Mouse (Mus musculus) hindbrain, postnatal 0 days (tissue): ENCODE data around the gene Slc22a13. TPM values are rescaled to one million over a fixed set of nuclear protein-coding genes. Genes with fewer than 3 reads are reported as not detected.

Experiments
- ATAC-seq: fragments of 200-750 bp; cut with Nextera tagmentation; 2 replicates; pipeline ENCODE4 v1.8.0; 2017; ENCODE audit warnings: mild to moderate bottlenecking, moderate TSS enrichment, moderate library complexity
- DNase-seq: peaks from one replicate; pipeline ENCODE4 v3.0.0-alpha.2; 2015; ENCODE audit warnings: low spot score
- H3K27ac ChIP-seq: fragments of 300-500 bp; sonication (generic); 2 replicates; pipeline ENCODE4 v1.5.1; 2014; ENCODE audit warnings: mild to moderate bottlenecking
- H3K27me3 ChIP-seq: fragments of 300-500 bp; sonication (generic); 2 replicates; pipeline ENCODE4 v1.6.1; 2014; ENCODE audit warnings: low read length, mixed read lengths; ENCODE audit not compliant: insufficient read depth
- H3K36me3 ChIP-seq: fragments of 300-500 bp; sonication (generic); 2 replicates; pipeline ENCODE4 v1.6.1; 2014; ENCODE audit warnings: low read length, mixed read lengths; ENCODE audit not compliant: insufficient read depth
- H3K4me1 ChIP-seq: fragments of 300-500 bp; sonication (generic); 2 replicates; pipeline ENCODE4 v1.6.1; 2014; ENCODE audit warnings: antibody characterized with exemption, low read length, mixed read lengths; ENCODE audit not compliant: insufficient read depth
- H3K4me2 ChIP-seq: fragments of 300-500 bp; sonication (generic); 2 replicates; pipeline ENCODE4 v1.6.1; 2014; ENCODE audit warnings: low read depth, mild to moderate bottlenecking, low read length, moderate library complexity, mixed read lengths
- H3K4me3 ChIP-seq: fragments of 300-500 bp; sonication (generic); 2 replicates; pipeline ENCODE4 v1.5.1; 2014; ENCODE audit warnings: low read length
- H3K9ac ChIP-seq: fragments of 300-500 bp; sonication (generic); replicated peaks from 2 replicates; pipeline ENCODE4 v1.6.1; 2014; ENCODE audit warnings: mild to moderate bottlenecking, low read length, moderate library complexity, mixed read lengths
- H3K9me3 ChIP-seq: fragments of 300-500 bp; sonication (generic); 2 replicates; pipeline ENCODE4 v1.6.1; 2016; ENCODE audit warnings: low read length, mixed read lengths
- CTCF ChIP-seq: IDR thresholded peaks from 2 replicates; pipeline ENCODE4 v1.5.1; 2016; ENCODE audit warnings: antibody characterized with exemption, control low read depth, low read depth
- WGBS: fragments of 180-500 bp; shearing (Covaris S2); extraction: QIAGEN DNeasy Blood & Tissue Kit; methylation state at CpG from one replicate; pipeline ENCODE4 v1.1.7; 2014; 5-methylcytosine and 5-hydroxymethylcytosine counted together
- polyA plus RNA-seq: library from polyadenylated mRNA; unstranded; fragments of >200 nt; fragmentation: Nextera tagmentation; extraction: Ambion mirVana; gene quantifications from 2 replicates; pipeline ENCODE4 v1.2.1, GENCODE M21; 2015
- total RNA-seq: library from RNA; depleted of rRNA; stranded (reverse); fragments of >200 nt; gene quantifications from 2 replicates; pipeline ENCODE4 v1.2.3, GENCODE M21; 2014

The Slc22a13 gene
- total and polyA plus RNA-seq, 2 experiments from 2014 or later = not detected

DNA sequence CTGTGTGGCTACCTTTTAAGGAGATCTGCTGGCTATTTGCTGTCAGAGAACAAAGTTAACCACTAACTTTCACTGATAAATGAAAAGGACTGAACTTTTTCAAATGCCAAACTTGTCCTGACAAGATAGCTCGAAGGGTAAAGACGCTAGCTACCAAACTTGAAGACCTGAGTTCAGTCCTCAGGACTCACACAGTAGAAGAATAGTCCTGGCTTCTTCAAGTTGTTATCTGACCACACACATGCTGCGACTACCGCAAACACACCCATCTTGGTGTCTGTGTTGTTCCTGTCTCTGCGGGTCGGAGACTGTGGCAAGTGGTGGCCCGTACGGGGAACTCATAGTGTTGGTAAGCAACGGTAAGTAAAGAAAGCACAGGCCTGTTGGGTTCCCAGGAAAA, 5.3 kb downstream of the Slc22a13 start:
- WGBS = 96% methylated on average over 9 of the region's 9 CpGs
- no peaks in the 10 kb centered on the region for H3K36me3 ChIP-seq
- H3K4me1 ChIP-seq = no peaks in the 10 kb centered on the region
- H3K9me3 ChIP-seq = no peaks in the 10 kb centered on the region
- H3K9ac ChIP-seq = no peak overlapping the region
- ATAC-seq = no peak
- no peak for DNase-seq
- TF ChIP-seq CTCF = no peak
- H3K4me3 ChIP-seq = no peak overlapping the region
- H3K27ac ChIP-seq = no peak overlapping the region
- no peaks in the 10 kb centered on the region for H3K27me3 ChIP-seq
- no peak overlapping the region for H3K4me2 ChIP-seq

GRCm38 (mm10) chr9:119201653-119202052, 7.2 kb downstream of the Slc22a13 start:
- DNase-seq (no peak), ATAC-seq (no peak)
- Histone ChIP-seq H3K4me2 (no peak overlapping the region), H3K9ac (no peak overlapping the region), H3K36me3 (no peaks in the 10 kb centered on the region), H3K4me3 (no peak overlapping the region), H3K4me1 (no peaks in the 10 kb centered on the region), H3K27ac (no peak overlapping the region), H3K9me3 (no peaks in the 10 kb centered on the region), H3K27me3 (no peaks in the 10 kb centered on the region)
- WGBS = 88% methylated on average over 5 of the region's 5 CpGs
- TF ChIP-seq CTCF = no peak

DNA sequence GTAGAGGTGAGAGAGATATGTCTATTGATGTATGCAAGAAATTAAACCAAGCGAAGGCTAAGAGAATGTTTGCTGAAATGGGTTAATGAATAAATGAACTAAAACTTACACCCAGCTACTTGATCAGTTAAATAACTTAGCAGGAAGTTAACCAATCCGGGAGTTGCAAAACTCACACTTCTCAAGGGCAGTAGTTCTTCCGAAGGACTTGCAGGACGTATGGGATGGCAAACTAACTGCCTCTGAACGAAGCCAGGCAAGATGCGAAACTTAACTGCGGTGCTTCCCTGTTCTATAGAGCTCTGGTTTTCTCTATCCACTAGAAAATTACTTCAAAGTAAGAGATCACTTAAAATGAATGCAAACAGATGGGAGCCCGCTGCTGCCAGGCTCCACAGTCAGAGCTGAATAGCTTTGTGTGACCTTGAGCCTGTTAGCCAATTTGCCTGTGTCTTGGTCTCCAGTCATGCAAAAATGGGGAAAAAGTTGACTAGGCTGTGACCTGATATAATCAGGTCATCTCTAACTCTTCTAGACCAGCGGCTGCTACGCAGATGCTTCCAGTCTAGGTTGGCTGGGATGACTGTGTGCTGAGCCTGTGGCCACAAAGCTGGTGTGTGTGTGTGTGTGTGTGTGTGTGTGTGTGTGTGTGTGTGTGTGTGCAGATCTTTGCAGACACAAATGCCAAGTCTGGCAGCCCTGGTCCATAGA, 9.6 kb downstream of the Slc22a13 start:
- DNase-seq = peak; percentile 41

DNA sequence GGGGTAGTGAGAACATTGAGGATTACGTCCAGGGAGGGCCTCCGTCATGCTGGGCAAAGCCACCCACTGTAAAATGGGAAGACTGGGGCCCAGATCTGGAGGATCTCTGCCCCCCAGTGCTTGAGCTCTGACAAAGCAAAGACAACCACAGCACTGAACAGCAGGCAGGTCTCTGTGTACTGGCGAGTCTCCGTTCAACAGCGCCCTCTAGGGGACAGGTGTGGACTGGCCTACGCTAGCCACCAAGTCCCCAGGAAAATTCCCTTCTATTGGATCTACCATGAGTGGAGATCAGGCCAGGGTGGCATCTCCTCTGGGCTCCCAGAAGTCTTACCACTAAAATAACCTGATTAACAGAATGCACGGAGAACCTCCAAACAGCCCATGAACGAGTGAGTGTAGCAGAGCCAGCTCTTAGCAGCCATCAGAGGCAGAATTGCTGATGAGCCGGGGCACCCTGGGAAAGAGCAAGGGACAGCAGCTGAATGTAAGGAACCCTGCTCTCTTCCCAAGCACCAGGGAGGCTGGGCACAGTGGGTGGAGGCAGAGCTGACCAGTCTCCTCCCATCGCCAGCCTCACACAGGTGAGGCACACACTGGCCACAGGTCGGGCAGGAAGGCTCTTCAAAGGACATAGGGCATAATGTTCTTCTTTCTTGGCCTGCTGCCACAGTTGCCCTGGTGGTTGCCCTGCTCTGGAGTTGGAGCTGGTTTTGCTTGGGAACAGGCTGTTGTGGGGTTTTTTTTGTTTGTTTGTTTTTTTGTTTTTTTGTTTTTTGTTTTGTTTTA, 16.5 kb downstream of the Slc22a13 start:
- Histone ChIP-seq H3K4me2 (no peak overlapping the region), H3K27ac (no peak overlapping the region), H3K4me3 (no peak overlapping the region), H3K9ac (no peak overlapping the region), H3K9me3 (no peaks in the 10 kb centered on the region), H3K4me1 (no peaks in the 10 kb centered on the region), H3K36me3 (no peaks in the 10 kb centered on the region), H3K27me3 (no peaks in the 10 kb centered on the region)
- WGBS = 38% methylated on average over 11 of the region's 11 CpGs
- ATAC-seq (no peak), DNase-seq (peak; percentile 49)
- TF ChIP-seq CTCF = peak; percentile 66

More for the DNA sequence above, 9.6 kb downstream of the Slc22a13 start:
- Histone ChIP-seq H3K4me1 (no peaks in the 10 kb centered on the region), H3K9me3 (no peaks in the 10 kb centered on the region), H3K9ac (no peak overlapping the region), H3K27me3 (no peaks in the 10 kb centered on the region), H3K4me2 (no peak overlapping the region), H3K36me3 (no peaks in the 10 kb centered on the region), H3K27ac (no peak overlapping the region), H3K4me3 (no peak overlapping the region)
- ATAC-seq = no peak
- 73% methylated on average over 10 of the region's 10 CpGs for WGBS
- no peak for TF ChIP-seq CTCF

DNA sequence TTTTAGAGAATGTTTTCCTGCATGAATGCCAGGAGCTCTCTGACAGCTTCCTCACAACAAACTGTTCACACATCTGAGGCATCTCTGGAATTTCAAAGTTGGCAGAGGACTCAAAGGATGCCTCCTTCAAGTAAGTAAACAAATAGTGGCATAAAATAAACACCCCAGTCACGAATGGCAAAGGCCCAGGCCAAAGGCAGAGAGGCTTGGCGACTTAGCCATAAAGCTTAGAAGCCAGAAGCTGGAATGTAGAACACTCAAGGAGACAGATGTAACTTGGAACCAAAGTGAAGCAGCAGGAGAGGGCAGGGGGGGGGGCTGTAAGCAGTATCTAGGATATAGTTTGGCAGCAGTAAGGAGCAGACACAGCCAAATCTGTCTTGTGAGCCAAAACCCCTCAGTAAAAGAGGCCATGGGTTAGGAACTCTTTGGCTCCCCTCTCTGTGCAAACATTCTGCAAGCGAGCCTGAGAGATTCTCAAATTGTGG, 27.6 kb downstream of the Slc22a13 start:
- 25% methylated on average over 3 of the region's 3 CpGs for WGBS
- peak; percentile 66 for DNase-seq
- no peak overlapping the region for H3K4me2 ChIP-seq
- no peak overlapping the region for H3K27ac ChIP-seq
- H3K9me3 ChIP-seq = no peaks in the 10 kb centered on the region
- no peak overlapping the region for H3K9ac ChIP-seq
- no peaks in the 10 kb centered on the region for H3K4me1 ChIP-seq
- no peak for TF ChIP-seq CTCF
- H3K4me3 ChIP-seq = no peak overlapping the region
- H3K36me3 ChIP-seq = no peaks in the 10 kb centered on the region
- peak; percentile 76; the same call in 1 of the 2 replicates for ATAC-seq
- no peaks in the 10 kb centered on the region for H3K27me3 ChIP-seq

DNA sequence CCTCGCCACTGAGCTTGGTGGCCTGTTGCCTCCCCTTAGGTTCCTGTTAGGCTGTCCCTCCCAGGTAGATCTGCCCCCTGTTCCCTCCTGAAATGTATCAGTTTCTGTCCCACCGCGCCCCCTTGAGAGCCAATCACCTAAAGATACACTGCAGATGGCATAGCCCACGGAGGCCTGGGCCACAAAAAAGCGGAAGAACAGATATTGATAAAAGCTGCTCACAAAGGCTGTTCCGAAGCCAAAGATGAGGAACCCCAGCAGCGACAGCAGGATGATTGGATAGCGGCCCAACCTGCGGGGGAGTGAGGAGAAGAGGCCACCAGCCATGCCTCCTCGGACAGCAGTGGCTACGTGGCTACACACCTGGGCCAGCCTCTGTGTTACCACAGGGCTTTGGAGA, 29.6 kb downstream of the Slc22a13 start:
- ATAC-seq = no peak
- 88% methylated on average over 11 of the region's 11 CpGs for WGBS

More for the DNA sequence above, 29.6 kb downstream of the Slc22a13 start:
- Histone ChIP-seq H3K9ac (no peak overlapping the region), H3K9me3 (no peaks in the 10 kb centered on the region), H3K4me1 (no peaks in the 10 kb centered on the region), H3K4me3 (no peak overlapping the region), H3K4me2 (no peak overlapping the region), H3K27me3 (no peaks in the 10 kb centered on the region), H3K27ac (no peak overlapping the region), H3K36me3 (no peaks in the 10 kb centered on the region)
- DNase-seq = no peak
- TF ChIP-seq CTCF = no peak
